Mouse (Mus musculus) kidney, postnatal 10 days (tissue): Measurements from ENCODE around the gene Tlk2.

Experiments
- DNase-seq: peaks from one replicate; pipeline ENCODE4 v3.0.0; 2021; ENCODE audit warnings: mixed read lengths

Tlk2 gene

GRCm38 (mm10) chr11:105164516-105165510 is 13.8 kb upstream of the Tlk2 start:
- no peak for DNase-seq

- no peak for DNase-seq
Observed at GRCm38 (mm10) chr11:105166780-105167179, 11.8 kb upstream of the Tlk2 start.

GRCm38 (mm10) chr11:105179523-105179922 is 916 bp downstream of the Tlk2 start:
- peak; percentile 19 for DNase-seq

GRCm38 (mm10) chr11:105180471-105181091 is 2.0 kb downstream of the Tlk2 start:
- peak; percentile 65 for DNase-seq

GRCm38 (mm10) chr11:105181126-105181637 is 2.6 kb downstream of the Tlk2 start:
- DNase-seq, result peak; percentile 98

GRCm38 (mm10) chr11:105181689-105182460 is 3.3 kb downstream of the Tlk2 start:
- DNase-seq, result peak; percentile 71

- DNase-seq, result no peak
Observed at GRCm38 (mm10) chr11:105182461-105182855, 3.9 kb downstream of the Tlk2 start.

- peak; percentile 18 for DNase-seq
Observed at GRCm38 (mm10) chr11:105184678-105185077, 6.1 kb downstream of the Tlk2 start.

GRCm38 (mm10) chr11:105192186-105192585 is 13.6 kb downstream of the Tlk2 start:
- DNase-seq, result no peak

- no peak for DNase-seq
Observed at GRCm38 (mm10) chr11:105196893-105197662, 18.5 kb downstream of the Tlk2 start.

GRCm38 (mm10) chr11:105202403-105202802 is 23.8 kb downstream of the Tlk2 start:
- peak; percentile 15 for DNase-seq

GRCm38 (mm10) chr11:105210007-105210406 is 31.4 kb downstream of the Tlk2 start:
- DNase-seq, result no peak

- DNase-seq, result no peak
Observed at GRCm38 (mm10) chr11:105214257-105214656, 35.6 kb downstream of the Tlk2 start.

GRCm38 (mm10) chr11:105217771-105218170 is 39.2 kb downstream of the Tlk2 start:
- DNase-seq, result no peak

GRCm38 (mm10) chr11:105234501-105234900 is 55.9 kb downstream of the Tlk2 start:
- no peak for DNase-seq

GRCm38 (mm10) chr11:105240991-105241390 is 62.4 kb downstream of the Tlk2 start:
- no peak for DNase-seq

- no peak for DNase-seq
Observed at GRCm38 (mm10) chr11:105246369-105246768, 67.8 kb downstream of the Tlk2 start.

GRCm38 (mm10) chr11:105246785-105247184 is 68.2 kb downstream of the Tlk2 start:
- DNase-seq, result no peak

GRCm38 (mm10) chr11:105247321-105247720 is 68.7 kb downstream of the Tlk2 start:
- DNase-seq, result no peak

- no peak for DNase-seq
Observed at GRCm38 (mm10) chr11:105259733-105260132, 81.1 kb downstream of the Tlk2 start.

GRCm38 (mm10) chr11:105261116-105261515 is 82.5 kb downstream of the Tlk2 start:
- no peak for DNase-seq
